In the genomic region with DNA sequence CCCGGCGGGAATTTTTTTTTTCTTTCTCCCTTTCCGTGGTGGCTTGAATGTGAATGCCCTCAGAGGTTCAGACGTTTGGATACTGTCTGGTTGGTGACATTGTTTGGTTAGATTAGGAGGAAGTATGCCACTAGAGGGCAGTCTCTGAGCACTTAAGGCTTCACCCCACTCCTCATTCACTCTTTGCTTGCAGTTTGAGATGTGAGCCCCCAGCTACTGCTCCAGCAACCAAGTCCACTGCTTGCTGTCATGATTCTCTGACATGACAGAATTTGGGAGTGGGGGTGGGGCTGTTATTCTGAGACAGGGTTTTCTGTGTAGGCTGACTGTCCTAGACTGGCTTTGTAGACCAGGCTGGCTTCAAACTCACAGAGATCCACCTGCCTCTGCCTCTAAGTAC, we compare ENCODE assay signal across 1 mouse cellular context.
TF ChIP-seq lines count a peak whose summit lies in the region.

No protein-coding gene starts in this region.

TF ChIP-seq in C2C12, 6 proteins besides CTCF, POLR2A, EP300 and RAD21 (continued from another document):
- TF ChIP-seq MYOD1 (IDR thresholded peaks at IDR 0.05; ENCODE audit: control insufficient read depth, insufficient read length, low read depth) = no peak
- TF ChIP-seq USF1 (IDR thresholded peaks at IDR 0.05; ENCODE audit: low read depth) = no peak
- no peak for TF ChIP-seq FOSL1 (IDR thresholded peaks at IDR 0.05; ENCODE audit: insufficient read depth, low read length, poor library complexity, severe bottlenecking)
- no peak for TF ChIP-seq MYOG (IDR thresholded peaks at IDR 0.05; ENCODE audit: control insufficient read depth, extremely low read depth, insufficient read length)
